Mouse (Mus musculus): ENCODE data around the gene Tsc2. TPM values are rescaled to one million over a fixed set of nuclear protein-coding genes. Genes with fewer than 3 reads are reported as not detected.

Tsc2 gene
- total RNA-seq, 1 experiment: 93.0 TPM

GRCm38 (mm10) chr17:24586532-24586931 is 45.9 kb downstream of the Tsc2 start:
- Histone ChIP-seq H3K36me3 (ENCODE audit: control insufficient read depth, insufficient read depth, low read length, poor library complexity, severe bottlenecking) (peaks cover 21% of the 10 kb centered on the region; the same call in 1 of the 2 replicates), H3K9me3 (ENCODE audit: control insufficient read depth, insufficient read depth, low read depth, low read length) (no peaks in the 10 kb centered on the region), H3K27ac (ENCODE audit: insufficient read depth, low read depth, low read length, poor library complexity, severe bottlenecking) (no peak overlapping the region), H3K4me3 (ENCODE audit: insufficient read depth in 1 of 2, low read depth in 1 of 2, low read length in 2 of 2, poor library complexity in 1 of 2, severe bottlenecking in 1 of 2) (no peak overlapping the region), H3K4me1 (ENCODE audit: control insufficient read depth in 2 of 2, insufficient read depth in 2 of 2, low read length in 2 of 2, poor library complexity in 1 of 2) (peaks cover 5 to 9% of the 10 kb centered on the region in 2 experiments; a peak in 3 of 4 replicates), H3K9ac (ENCODE audit: insufficient read depth, low read depth, low read length, poor library complexity, severe bottlenecking) (no peak overlapping the region)
- in situ Hi-C loops (cut with MboI; ENCODE audit: low sequenced_read_pairs in 2 of 2, unreplicated experiment in 2 of 2): no loop called here
- TF ChIP-seq ZNF384 (IDR thresholded peaks at IDR 0.05; ENCODE audit: low read depth, low read length): no peak
- TF ChIP-seq CHD2 (IDR thresholded peaks at IDR 0.05; ENCODE audit: low read depth, low read length): no peak
- no peak for TF ChIP-seq ZC3H11A (IDR thresholded peaks at IDR 0.05; ENCODE audit: borderline replicate concordance, low read depth, low read length)
- no peak for TF ChIP-seq MAFK (IDR thresholded peaks at IDR 0.05; ENCODE audit: insufficient read depth, low read depth, low read length)
- TF ChIP-seq HCFC1 (IDR thresholded peaks at IDR 0.05; ENCODE audit: borderline replicate concordance, insufficient read depth, low read length): no peak
- DNase-seq (ENCODE audit: low read depth, low spot score): no peak

GRCm38 (mm10) chr17:24584520-24584919 is 47.9 kb downstream of the Tsc2 start:
- no peak for DNase-seq (ENCODE audit: low read depth, low spot score)
- Histone ChIP-seq H3K27ac (ENCODE audit: insufficient read depth, low read depth, low read length, poor library complexity, severe bottlenecking) (no peak overlapping the region), H3K9ac (ENCODE audit: insufficient read depth, low read depth, low read length, poor library complexity, severe bottlenecking) (no peak overlapping the region), H3K36me3 (ENCODE audit: control insufficient read depth, insufficient read depth, low read length, poor library complexity, severe bottlenecking) (peaks cover 40% of the 10 kb centered on the region; the same call in 1 of the 2 replicates), H3K4me1 (ENCODE audit: control insufficient read depth in 2 of 2, insufficient read depth in 2 of 2, low read length in 2 of 2, poor library complexity in 1 of 2) (peaks cover 5 to 14% of the 10 kb centered on the region in 2 experiments; a peak in 3 of 4 replicates), H3K9me3 (ENCODE audit: control insufficient read depth, insufficient read depth, low read depth, low read length) (no peaks in the 10 kb centered on the region), H3K4me3 (ENCODE audit: insufficient read depth in 1 of 2, low read depth in 1 of 2, low read length in 2 of 2, poor library complexity in 1 of 2, severe bottlenecking in 1 of 2) (no peak overlapping the region)
- in situ Hi-C loops (cut with MboI; ENCODE audit: low sequenced_read_pairs in 2 of 2, unreplicated experiment in 2 of 2): no loop called here
- TF ChIP-seq MAFK (IDR thresholded peaks at IDR 0.05; ENCODE audit: insufficient read depth, low read depth, low read length) (no peak), CHD2 (IDR thresholded peaks at IDR 0.05; ENCODE audit: low read depth, low read length) (no peak), ZC3H11A (IDR thresholded peaks at IDR 0.05; ENCODE audit: borderline replicate concordance, low read depth, low read length) (no peak), ZNF384 (IDR thresholded peaks at IDR 0.05; ENCODE audit: low read depth, low read length) (no peak), HCFC1 (IDR thresholded peaks at IDR 0.05; ENCODE audit: borderline replicate concordance, insufficient read depth, low read length) (no peak)

- no peak for DNase-seq (ENCODE audit: low read depth, low spot score)
- H3K4me1 ChIP-seq (ENCODE audit: control insufficient read depth in 2 of 2, insufficient read depth in 2 of 2, low read length in 2 of 2, poor library complexity in 1 of 2): peaks cover 5 to 14% of the 10 kb centered on the region in 2 experiments; a peak in 3 of 4 replicates
- no peaks in the 10 kb centered on the region for H3K9me3 ChIP-seq (ENCODE audit: control insufficient read depth, insufficient read depth, low read depth, low read length)
- no peak overlapping the region for H3K4me3 ChIP-seq (ENCODE audit: insufficient read depth in 1 of 2, low read depth in 1 of 2, low read length in 2 of 2, poor library complexity in 1 of 2, severe bottlenecking in 1 of 2)
- peak overlapping the region; percentile 38; the same call in 1 of the 2 replicates for H3K27ac ChIP-seq (ENCODE audit: insufficient read depth, low read depth, low read length, poor library complexity, severe bottlenecking)
- peaks cover 40% of the 10 kb centered on the region; the same call in 1 of the 2 replicates for H3K36me3 ChIP-seq (ENCODE audit: control insufficient read depth, insufficient read depth, low read length, poor library complexity, severe bottlenecking)
- peak overlapping the region; percentile 43; the same call in 1 of the 2 replicates for H3K9ac ChIP-seq (ENCODE audit: insufficient read depth, low read depth, low read length, poor library complexity, severe bottlenecking)
- TF ChIP-seq HCFC1 (IDR thresholded peaks at IDR 0.05; ENCODE audit: borderline replicate concordance, insufficient read depth, low read length) (no peak), ZC3H11A (IDR thresholded peaks at IDR 0.05; ENCODE audit: borderline replicate concordance, low read depth, low read length) (no peak), ZNF384 (IDR thresholded peaks at IDR 0.05; ENCODE audit: low read depth, low read length) (no peak), MAFK (IDR thresholded peaks at IDR 0.05; ENCODE audit: insufficient read depth, low read depth, low read length) (no peak), CHD2 (IDR thresholded peaks at IDR 0.05; ENCODE audit: low read depth, low read length) (no peak)
- in situ Hi-C loops (cut with MboI; ENCODE audit: low sequenced_read_pairs in 2 of 2, unreplicated experiment in 2 of 2): no loop called here
These were observed 48.6 kb downstream of the Tsc2 start for GRCm38 (mm10) chr17:24583599-24584460.

- no peaks in the 10 kb centered on the region for H3K9me3 ChIP-seq (ENCODE audit: control insufficient read depth, insufficient read depth, low read depth, low read length)
- H3K9ac ChIP-seq (ENCODE audit: insufficient read depth, low read depth, low read length, poor library complexity, severe bottlenecking): no peak overlapping the region
- H3K36me3 ChIP-seq (ENCODE audit: control insufficient read depth, insufficient read depth, low read length, poor library complexity, severe bottlenecking): peaks cover 24% of the 10 kb centered on the region; the same call in 1 of the 2 replicates
- no peak overlapping the region for H3K4me3 ChIP-seq (ENCODE audit: insufficient read depth in 1 of 2, low read depth in 1 of 2, low read length in 2 of 2, poor library complexity in 1 of 2, severe bottlenecking in 1 of 2)
- peaks cover 5 to 10% of the 10 kb centered on the region in 2 experiments; a peak in 3 of 4 replicates for H3K4me1 ChIP-seq (ENCODE audit: control insufficient read depth in 2 of 2, insufficient read depth in 2 of 2, low read length in 2 of 2, poor library complexity in 1 of 2)
- TF ChIP-seq CHD2 (IDR thresholded peaks at IDR 0.05; ENCODE audit: low read depth, low read length) (no peak), ZNF384 (IDR thresholded peaks at IDR 0.05; ENCODE audit: low read depth, low read length) (no peak), HCFC1 (IDR thresholded peaks at IDR 0.05; ENCODE audit: borderline replicate concordance, insufficient read depth, low read length) (no peak), ZC3H11A (IDR thresholded peaks at IDR 0.05; ENCODE audit: borderline replicate concordance, low read depth, low read length) (no peak), MAFK (IDR thresholded peaks at IDR 0.05; ENCODE audit: insufficient read depth, low read depth, low read length) (no peak)
- no peak overlapping the region for H3K27ac ChIP-seq (ENCODE audit: insufficient read depth, low read depth, low read length, poor library complexity, severe bottlenecking)
- DNase-seq (ENCODE audit: low read depth, low spot score): no peak
- in situ Hi-C loops (cut with MboI; ENCODE audit: low sequenced_read_pairs in 2 of 2, unreplicated experiment in 2 of 2): no loop called here
These were observed 52.1 kb downstream of the Tsc2 start for GRCm38 (mm10) chr17:24580287-24580686.

Measured in ES-E14 (cell line).